Mouse (Mus musculus) megakaryocyte, adult 5-6 weeks (primary cell): ENCODE measurements at regions not wholly inside any gene's neighbourhood (a gene's known extent, or its start where the extent isn't known, plus 50 kb on each side); places are given as distances from the start of the nearest gene placed in this dataset.

Source experiments
- ATAC-seq: 2 replicates; pipeline ENCODE4 v1.8.0; 2016; ENCODE audit warnings: mild to moderate bottlenecking, inconsistent platforms; ENCODE audit not compliant: poor library complexity, severe bottlenecking

GRCm38 (mm10) chr4:7429308-7429707, 809.5 kb downstream of the Car8 start:
- no peak for ATAC-seq

GRCm38 (mm10) chr4:7424081-7424480, 814.8 kb downstream of the Car8 start:
- no peak for ATAC-seq

- no peak for ATAC-seq
Observed at GRCm38 (mm10) chr4:7423204-7423603, 815.6 kb downstream of the Car8 start.

- no peak for ATAC-seq
Observed at GRCm38 (mm10) chr4:7422787-7423186, 816.1 kb downstream of the Car8 start.

GRCm38 (mm10) chr4:7414301-7414700, 824.5 kb downstream of the Car8 start:
- ATAC-seq = no peak

GRCm38 (mm10) chr4:7392696-7393095, 846.1 kb downstream of the Car8 start:
- no peak for ATAC-seq

- ATAC-seq = no peak
Observed at GRCm38 (mm10) chr4:7391596-7391995, 847.2 kb downstream of the Car8 start.

- no peak for ATAC-seq
Observed at GRCm38 (mm10) chr4:7385069-7385468, 853.8 kb downstream of the Car8 start.

GRCm38 (mm10) chr4:7379996-7380395, 858.8 kb downstream of the Car8 start:
- no peak for ATAC-seq

- ATAC-seq = peak; percentile 54; the same call in 1 of the 2 replicates
Observed at GRCm38 (mm10) chr4:7364238-7365040, 874.4 kb downstream of the Car8 start.

- peak; percentile 30; the same call in 1 of the 2 replicates for ATAC-seq
Observed at GRCm38 (mm10) chr4:7363508-7363907, 875.3 kb downstream of the Car8 start.

- ATAC-seq = no peak
Observed at GRCm38 (mm10) chr4:7356202-7356601, 882.6 kb downstream of the Car8 start.

GRCm38 (mm10) chr4:7347317-7347716, 891.5 kb downstream of the Car8 start:
- ATAC-seq = no peak

GRCm38 (mm10) chr4:7341159-7341558, 897.7 kb downstream of the Car8 start:
- peak; percentile 57; the same call in 1 of the 2 replicates for ATAC-seq

GRCm38 (mm10) chr4:7314261-7314660, 924.6 kb downstream of the Car8 start:
- no peak for ATAC-seq

- peak; percentile 51; the same call in 1 of the 2 replicates for ATAC-seq
Observed at GRCm38 (mm10) chr4:7313219-7313618, 925.6 kb downstream of the Car8 start.

- no peak for ATAC-seq
Observed at GRCm38 (mm10) chr4:7312160-7312559, 926.7 kb downstream of the Car8 start.

- no peak for ATAC-seq
Observed at GRCm38 (mm10) chr4:7269047-7269446, 969.8 kb downstream of the Car8 start.

GRCm38 (mm10) chr4:7256486-7256885, 982.4 kb downstream of the Car8 start:
- no peak for ATAC-seq

- ATAC-seq = no peak
Observed at GRCm38 (mm10) chr4:7253616-7254015, 985.2 kb downstream of the Car8 start.

GRCm38 (mm10) chr4:7251641-7252040, 987.2 kb downstream of the Car8 start:
- no peak for ATAC-seq

- no peak for ATAC-seq
Observed at GRCm38 (mm10) chr4:7247816-7248215, 991.0 kb downstream of the Car8 start.

GRCm38 (mm10) chr4:7247244-7247643, 991.6 kb downstream of the Car8 start:
- no peak for ATAC-seq
